Mouse (Mus musculus) hindbrain, embryonic 14.5 days (tissue): Measurements from ENCODE around the gene Stat6. TPM values are rescaled to one million over a fixed set of nuclear protein-coding genes. Genes with fewer than 3 reads are reported as not detected.
A peak's percentile ranks its signal among the peaks of the same experiment; 100 is the strongest.

Source experiments
- ATAC-seq: fragments of 200-750 bp; cut with Nextera tagmentation; 2 replicates; pipeline ENCODE4 v1.8.0; 2017; ENCODE audit warnings: moderate number of reproducible peaks, mild to moderate bottlenecking, moderate TSS enrichment, moderate library complexity; ENCODE audit not compliant: low FRiP score
- DNase-seq: peaks from one replicate; pipeline ENCODE4 v3.0.0-alpha.2; 2015; ENCODE audit warnings: low spot score
- H3K27ac ChIP-seq: fragments of 300-500 bp; sonication (generic); 2 replicates; pipeline ENCODE4 v1.5.1; 2014; ENCODE audit warnings: mild to moderate bottlenecking, moderate library complexity
- H3K27me3 ChIP-seq: fragments of 300-500 bp; sonication (generic); 2 replicates; pipeline ENCODE4 v1.6.1; 2014; ENCODE audit warnings: mild to moderate bottlenecking, low read length, mixed read lengths; ENCODE audit not compliant: control insufficient read depth, insufficient read depth
- H3K36me3 ChIP-seq: fragments of 300-500 bp; sonication (generic); replicated peaks from 2 replicates; pipeline ENCODE4 v1.6.1; 2014; ENCODE audit not compliant: control insufficient read depth, insufficient read depth
- H3K4me1 ChIP-seq: fragments of 300-500 bp; sonication (generic); replicated peaks from 2 replicates; pipeline ENCODE4 v1.6.1; 2014; ENCODE audit warnings: antibody characterized with exemption, low read length, mixed read lengths; ENCODE audit not compliant: control insufficient read depth, insufficient read depth
- H3K4me2 ChIP-seq: fragments of 300-500 bp; sonication (generic); replicated peaks from 2 replicates; pipeline ENCODE4 v1.6.1; 2014; ENCODE audit warnings: mild to moderate bottlenecking, moderate library complexity
- H3K4me3 ChIP-seq: fragments of 300-500 bp; sonication (generic); replicated peaks from 2 replicates; pipeline ENCODE4 v1.5.1; 2014; ENCODE audit warnings: mild to moderate bottlenecking, low read length
- H3K9ac ChIP-seq: fragments of 300-500 bp; sonication (generic); 2 replicates; pipeline ENCODE4 v1.6.1; 2014
- H3K9me3 ChIP-seq: fragments of 300-500 bp; sonication (generic); 2 replicates; pipeline ENCODE4 v1.6.1; 2016; ENCODE audit warnings: low read length; ENCODE audit not compliant: control insufficient read depth
- WGBS: fragments of 180-500 bp; shearing (Covaris S2); extraction: QIAGEN DNeasy Blood & Tissue Kit; methylation state at CpG from one replicate; pipeline ENCODE4 v1.1.7; 2014; 5-methylcytosine and 5-hydroxymethylcytosine counted together
- polyA plus RNA-seq: library from polyadenylated mRNA; unstranded; fragments of >200 nt; fragmentation: Nextera tagmentation; extraction: Ambion mirVana; gene quantifications from 2 replicates; pipeline ENCODE4 v1.2.1, GENCODE M21; 2014

The Stat6 gene
- polyA plus RNA-seq, 1 experiment from 2014 or later = 4.7 TPM

- Histone ChIP-seq H3K4me1 (peaks cover 10% of the 10 kb centered on the region), H3K9ac (peak overlapping the region; percentile 51; the same call in 1 of the 2 replicates), H3K4me3 (peak overlapping the region; percentile 81), H3K9me3 (no peaks in the 10 kb centered on the region), H3K36me3 (no peaks in the 10 kb centered on the region), H3K27me3 (no peaks in the 10 kb centered on the region), H3K27ac (peak overlapping the region; percentile 44; the same call in 1 of the 2 replicates), H3K4me2 (peak overlapping the region; percentile 91)
- 56% methylated on average over 5 of the region's 5 CpGs for WGBS
- ATAC-seq = no peak
- DNase-seq = no peak
Observed at GRCm38 (mm10) chr10:127675859-127676398, 33.1 kb downstream of the Stat6 start.

DNA sequence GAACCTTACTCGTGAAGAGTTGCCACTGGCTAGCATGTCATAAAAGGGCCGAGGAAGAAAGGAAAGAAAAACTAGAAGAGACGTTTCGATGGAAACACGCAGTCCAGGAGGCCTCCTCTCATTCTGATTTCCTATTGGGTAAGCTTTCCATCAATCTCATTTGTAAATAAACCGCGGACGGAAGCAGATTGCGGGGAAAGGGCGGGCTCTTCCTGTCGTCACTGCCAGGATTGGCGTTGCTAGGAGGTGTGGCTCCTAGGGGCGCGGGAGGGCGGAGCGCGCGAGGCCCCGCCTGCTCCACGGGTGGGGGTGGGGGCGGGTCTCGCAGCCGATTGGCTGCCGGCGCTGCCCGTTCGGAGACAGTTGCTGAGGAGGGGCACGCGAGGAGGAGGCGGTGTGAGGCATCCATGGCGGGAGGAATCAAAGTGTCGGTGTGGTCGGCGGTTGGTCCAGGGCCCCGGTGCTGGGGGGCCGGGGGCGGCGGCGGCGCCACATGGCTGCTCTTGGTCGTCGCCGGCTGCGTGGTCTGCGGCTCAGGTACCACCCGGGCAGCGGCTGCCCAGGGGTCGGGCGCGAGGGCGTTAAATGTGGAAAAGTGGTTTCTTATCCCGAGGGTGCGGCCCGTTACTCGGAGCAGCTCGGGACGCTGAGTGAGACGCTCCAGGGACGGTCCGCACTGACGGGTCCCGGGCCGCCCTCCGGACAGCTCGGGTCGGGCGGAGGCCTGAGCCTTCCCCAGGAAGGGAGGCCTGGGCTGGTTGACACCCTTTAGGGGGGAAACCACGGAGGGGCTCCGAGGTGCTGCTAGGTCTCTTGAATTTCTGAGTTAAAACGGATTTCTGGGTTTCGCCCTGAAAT is 34.1 kb downstream of the Stat6 start:
- Histone ChIP-seq H3K36me3 (no peaks in the 10 kb centered on the region), H3K4me2 (peak overlapping the region; percentile 91), H3K9me3 (no peaks in the 10 kb centered on the region), H3K4me1 (peaks cover 10% of the 10 kb centered on the region), H3K9ac (peak overlapping the region; percentile 64), H3K27ac (peak overlapping the region; percentile 44), H3K4me3 (peak overlapping the region; percentile 81), H3K27me3 (no peaks in the 10 kb centered on the region)
- ATAC-seq = peak; percentile 97
- DNase-seq = peak; percentile 97
- WGBS = under 1% methylated on average over 71 of the region's 71 CpGs

- H3K27me3 ChIP-seq = no peaks in the 10 kb centered on the region
- peak overlapping the region; percentile 81 for H3K4me3 ChIP-seq
- no peaks in the 10 kb centered on the region for H3K36me3 ChIP-seq
- peaks cover 10% of the 10 kb centered on the region for H3K4me1 ChIP-seq
- H3K4me2 ChIP-seq = peak overlapping the region; percentile 91
- peak overlapping the region; percentile 64 for H3K9ac ChIP-seq
- ATAC-seq (no peak), DNase-seq (peak; percentile 77)
- WGBS = 17% methylated on average over 14 of the region's 14 CpGs
- no peaks in the 10 kb centered on the region for H3K9me3 ChIP-seq
- H3K27ac ChIP-seq = no peak overlapping the region
Observed at GRCm38 (mm10) chr10:127677591-127678336, 35.0 kb downstream of the Stat6 start.

DNA sequence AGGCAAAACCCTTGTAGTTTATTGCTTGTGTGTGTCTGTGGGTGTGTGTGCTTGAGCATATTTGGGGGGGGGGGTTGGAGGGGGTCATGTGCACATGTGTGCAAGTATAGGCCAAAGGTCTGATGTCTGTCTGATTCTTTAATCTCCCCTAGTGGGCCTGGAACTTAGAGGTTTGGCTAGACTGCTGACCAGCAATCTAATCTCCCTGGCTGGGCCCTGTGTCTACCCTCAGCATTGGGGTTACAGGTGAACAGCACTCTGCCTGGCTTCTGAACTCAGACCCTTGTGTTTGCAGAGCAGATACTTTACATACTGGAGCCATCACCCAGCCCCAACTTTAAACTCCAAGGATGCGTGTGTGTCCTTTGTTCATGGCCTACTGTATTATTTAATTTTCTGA is 36.4 kb downstream of the Stat6 start:
- ATAC-seq (no peak), DNase-seq (no peak)
- Histone ChIP-seq H3K27ac (no peak overlapping the region), H3K9ac (no peak overlapping the region), H3K27me3 (no peaks in the 10 kb centered on the region), H3K36me3 (no peaks in the 10 kb centered on the region), H3K9me3 (no peaks in the 10 kb centered on the region), H3K4me1 (peaks cover 10% of the 10 kb centered on the region), H3K4me3 (no peak overlapping the region), H3K4me2 (no peak overlapping the region)
- WGBS = 88% methylated on average over 1 of the region's 1 CpGs

DNA sequence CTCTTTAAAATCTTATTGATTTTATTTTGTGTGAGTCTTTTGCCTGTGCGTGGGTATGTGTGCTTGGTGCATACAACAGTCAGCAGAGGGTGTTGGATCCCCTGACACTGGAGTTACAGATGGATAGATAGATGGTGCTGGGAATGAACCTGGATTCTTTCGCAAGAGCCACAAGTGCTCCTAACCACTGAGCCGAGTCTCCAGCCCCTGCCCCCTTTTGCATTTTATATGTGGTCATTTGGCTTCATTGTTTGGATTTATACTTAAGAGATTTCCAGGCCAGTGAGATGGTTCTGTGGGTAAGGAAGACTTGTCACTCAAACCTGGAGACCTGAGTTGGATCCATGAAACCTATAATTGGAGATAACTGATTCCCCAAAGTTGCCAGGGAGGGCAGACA is 37.1 kb downstream of the Stat6 start:
- 89% methylated on average over 3 of the region's 3 CpGs for WGBS
- H3K9ac ChIP-seq = no peak overlapping the region
- no peak for ATAC-seq

GRCm38 (mm10) chr10:127682886-127683285 is 40.1 kb downstream of the Stat6 start:
- H3K36me3 ChIP-seq = no peaks in the 10 kb centered on the region
- H3K27me3 ChIP-seq = no peaks in the 10 kb centered on the region
- no peaks in the 10 kb centered on the region for H3K9me3 ChIP-seq
- H3K27ac ChIP-seq = no peak overlapping the region
- DNase-seq (no peak), ATAC-seq (no peak)
- no peak overlapping the region for H3K4me3 ChIP-seq
- no peak overlapping the region for H3K4me2 ChIP-seq
- H3K9ac ChIP-seq = no peak overlapping the region
- 93% methylated on average over 6 of the region's 6 CpGs for WGBS
- 0 out of 2 replicates have a peak, but pooled peaks cover 4% of the 10 kb centered on the region for H3K4me1 ChIP-seq

More for the DNA sequence above, 37.1 kb downstream of the Stat6 start:
- no peaks in the 10 kb centered on the region for H3K27me3 ChIP-seq
- H3K9me3 ChIP-seq = no peaks in the 10 kb centered on the region
- no peak for DNase-seq
- no peaks in the 10 kb centered on the region for H3K36me3 ChIP-seq
- H3K4me2 ChIP-seq = no peak overlapping the region
- H3K27ac ChIP-seq = no peak overlapping the region
- no peak overlapping the region for H3K4me3 ChIP-seq
- H3K4me1 ChIP-seq = peaks cover 10% of the 10 kb centered on the region

GRCm38 (mm10) chr10:127691053-127691452 is 48.3 kb downstream of the Stat6 start:
- ATAC-seq = no peak
- Histone ChIP-seq H3K27ac (no peak overlapping the region), H3K27me3 (no peaks in the 10 kb centered on the region), H3K4me2 (no peak overlapping the region), H3K4me3 (no peak overlapping the region), H3K36me3 (peaks cover 30% of the 10 kb centered on the region), H3K4me1 (no peaks in the 10 kb centered on the region), H3K9me3 (no peaks in the 10 kb centered on the region), H3K9ac (no peak overlapping the region)
- WGBS = 39% methylated on average over 1 of the region's 1 CpGs
- no peak for DNase-seq

- DNase-seq (peak; percentile 66), ATAC-seq (no peak)
- Histone ChIP-seq H3K4me3 (no peak overlapping the region), H3K27ac (no peak overlapping the region), H3K4me2 (no peak overlapping the region), H3K9me3 (no peaks in the 10 kb centered on the region), H3K4me1 (no peaks in the 10 kb centered on the region), H3K27me3 (no peaks in the 10 kb centered on the region), H3K9ac (no peak overlapping the region), H3K36me3 (peaks cover 34% of the 10 kb centered on the region)
- 72% methylated on average over 2 of the region's 2 CpGs for WGBS
Observed at GRCm38 (mm10) chr10:127694636-127695035, 51.9 kb downstream of the Stat6 start.

DNA sequence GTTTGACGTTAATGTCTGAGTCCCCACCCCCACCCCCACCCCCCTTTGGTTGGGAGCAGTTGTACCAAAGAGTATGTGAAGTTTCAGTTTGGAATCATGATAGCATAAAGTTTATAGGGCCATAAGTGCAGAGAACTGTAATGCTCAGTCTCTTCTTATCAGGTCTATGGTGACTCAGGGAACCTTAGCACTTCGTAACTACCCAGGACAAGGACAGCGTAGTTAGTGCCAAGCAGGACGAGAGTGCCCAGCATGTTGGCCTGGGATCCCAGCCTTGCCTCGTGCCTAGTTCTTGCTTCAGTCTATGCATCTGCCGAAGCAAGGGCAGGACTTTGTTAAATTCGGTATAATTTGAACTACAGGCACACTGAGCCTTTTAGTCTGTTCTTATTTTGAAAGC is 53.0 kb downstream of the Stat6 start:
- no peaks in the 10 kb centered on the region for H3K4me1 ChIP-seq
- no peak overlapping the region for H3K4me2 ChIP-seq
- WGBS = 95% methylated on average over 7 of the region's 7 CpGs
- H3K36me3 ChIP-seq = peaks cover 27% of the 10 kb centered on the region
- no peak overlapping the region for H3K9ac ChIP-seq
- H3K27ac ChIP-seq = no peak overlapping the region
- DNase-seq (no peak), ATAC-seq (no peak)
- H3K27me3 ChIP-seq = no peaks in the 10 kb centered on the region
- no peak overlapping the region for H3K4me3 ChIP-seq
- H3K9me3 ChIP-seq = no peaks in the 10 kb centered on the region
